Mouse (Mus musculus) frontal cortex, postnatal 25 days (tissue): ENCODE measurements around the gene Col1a1.
"Not testable (repeated sequence)": the region's sequence is repeated elsewhere in the genome, so short reads cannot be mapped to it uniquely, and the experiment has no call there.

Source experiments
- DNase-seq, 2 experiments: peaks; one replicate each; pipeline ENCODE4 v3.0.0; 2022; ENCODE audit warnings: low spot score in 2 of 2

Gene Col1a1

DNA sequence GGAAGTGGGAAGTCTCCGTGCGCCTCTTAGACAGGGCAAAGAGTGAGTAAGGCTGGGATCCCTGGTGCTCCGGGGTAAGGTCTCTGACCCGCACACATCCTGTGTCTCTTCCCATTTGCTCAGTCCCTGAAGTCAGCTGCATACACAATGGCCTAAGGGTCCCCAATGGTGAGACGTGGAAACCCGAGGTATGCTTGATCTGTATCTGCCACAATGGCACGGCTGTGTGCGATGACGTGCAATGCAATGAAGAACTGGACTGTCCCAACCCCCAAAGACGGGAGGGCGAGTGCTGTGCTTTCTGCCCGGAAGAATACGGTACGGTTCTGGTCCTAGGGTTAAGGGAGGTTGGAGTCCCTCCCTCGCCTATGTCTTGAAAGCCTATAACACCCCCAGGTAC is 1.8 kb downstream of the Col1a1 start:
- DNase-seq = no peak

DNA sequence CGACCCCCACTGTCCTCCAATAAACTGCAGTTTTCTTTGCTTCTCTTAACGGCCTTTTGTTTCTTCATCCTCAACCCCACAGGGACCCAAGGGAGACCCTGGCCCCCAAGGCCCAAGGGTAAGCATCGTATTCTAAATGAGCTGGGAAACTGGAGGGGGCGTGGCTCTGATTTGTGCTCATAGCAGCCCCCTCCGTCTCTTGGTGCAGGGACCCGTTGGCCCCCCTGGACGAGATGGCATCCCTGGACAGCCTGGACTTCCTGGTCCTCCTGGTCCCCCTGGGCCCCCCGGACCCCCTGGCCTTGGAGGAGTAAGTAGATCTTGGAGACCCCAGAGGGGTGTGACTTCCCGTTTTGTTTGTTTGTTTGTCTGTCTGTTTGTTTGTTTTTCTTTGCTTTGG is 2.3 kb downstream of the Col1a1 start:
- DNase-seq = no peak

DNA sequence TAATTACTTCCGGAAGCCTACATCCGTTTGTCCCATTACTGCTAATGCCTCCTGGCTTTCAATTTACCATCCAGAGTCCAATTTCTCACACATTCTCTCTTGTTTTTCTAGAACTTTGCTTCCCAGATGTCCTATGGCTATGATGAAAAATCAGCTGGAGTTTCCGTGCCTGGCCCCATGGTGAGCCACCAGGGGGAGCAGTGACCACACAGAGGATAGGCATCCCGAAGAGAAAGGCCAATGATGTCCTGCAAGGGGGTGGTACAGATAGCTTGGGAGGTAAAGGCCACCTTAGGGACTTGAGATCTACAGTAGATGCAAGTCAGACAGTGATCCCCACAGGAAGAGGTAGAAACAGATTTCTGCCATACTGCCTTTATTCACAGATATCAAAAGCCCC is 3.3 kb downstream of the Col1a1 start:
- peak; percentile 57 to 66 for DNase-seq

DNA sequence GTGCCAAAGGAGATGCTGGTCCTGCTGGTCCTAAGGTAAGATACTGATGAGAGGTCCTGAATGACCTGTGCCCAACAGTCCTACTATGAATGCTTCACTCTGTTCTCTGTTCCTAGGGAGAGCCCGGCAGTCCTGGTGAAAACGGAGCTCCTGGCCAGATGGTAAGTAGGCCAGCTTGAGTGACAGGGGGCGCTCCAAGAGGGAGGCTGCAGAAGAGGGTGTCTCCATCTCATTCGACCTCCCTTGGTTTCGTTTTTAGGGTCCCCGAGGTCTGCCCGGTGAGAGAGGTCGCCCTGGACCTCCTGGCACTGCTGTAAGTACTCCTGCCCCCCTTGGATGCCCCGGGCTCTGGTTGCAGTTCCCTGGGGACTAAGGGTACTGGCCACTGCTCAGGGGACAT is 5.1 kb downstream of the Col1a1 start:
- DNase-seq = no peak

DNA sequence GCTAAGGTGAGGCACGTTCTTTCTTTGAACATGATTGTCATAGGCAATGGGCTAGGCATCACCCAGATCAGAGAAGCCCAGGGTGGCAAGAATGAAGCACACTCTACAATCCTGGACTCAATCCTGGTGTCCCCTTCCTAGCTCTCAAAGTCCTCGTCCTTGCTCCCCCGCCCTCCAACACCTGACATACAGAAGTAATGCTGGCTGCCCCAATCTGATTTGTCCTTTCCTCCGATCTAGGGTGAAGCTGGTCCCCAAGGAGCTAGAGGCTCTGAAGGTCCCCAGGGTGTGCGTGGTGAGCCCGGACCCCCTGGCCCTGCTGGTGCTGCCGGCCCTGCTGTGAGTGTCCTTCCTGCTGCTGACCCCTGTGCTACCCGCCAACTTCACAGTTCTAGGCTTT is 5.8 kb downstream of the Col1a1 start:
- no peak for DNase-seq

DNA sequence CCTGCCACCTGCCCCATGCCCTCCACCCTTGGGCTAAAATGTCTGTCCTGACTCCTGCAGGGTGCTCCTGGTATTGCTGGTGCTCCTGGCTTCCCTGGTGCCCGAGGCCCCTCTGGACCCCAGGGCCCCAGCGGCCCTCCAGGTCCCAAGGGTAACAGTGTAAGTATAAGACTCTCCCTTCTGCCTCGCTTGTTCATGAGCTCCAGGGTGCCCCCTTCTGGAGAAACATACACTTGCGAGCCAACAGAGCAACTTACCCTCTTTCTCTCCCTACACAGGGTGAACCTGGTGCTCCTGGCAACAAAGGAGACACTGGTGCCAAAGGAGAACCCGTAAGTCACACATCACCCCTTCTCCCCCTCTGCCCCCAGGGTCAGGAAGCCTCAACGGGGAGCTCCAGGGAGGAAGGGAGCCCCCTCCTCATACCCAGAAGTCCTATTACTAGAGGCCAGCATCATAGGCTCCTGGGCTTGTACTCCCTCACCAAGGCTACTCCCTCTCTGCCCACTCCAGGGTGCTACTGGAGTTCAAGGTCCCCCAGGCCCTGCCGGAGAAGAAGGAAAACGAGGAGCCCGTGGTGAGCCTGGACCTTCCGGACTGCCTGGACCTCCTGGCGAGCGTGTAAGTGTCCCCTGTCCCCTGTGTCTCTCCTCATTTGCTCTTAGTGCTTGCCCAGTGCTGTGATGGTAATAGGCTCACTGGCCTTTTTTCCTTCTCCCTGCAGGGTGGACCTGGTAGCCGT is 6.4 kb downstream of the Col1a1 start:
- DNase-seq = no peak

DNA sequence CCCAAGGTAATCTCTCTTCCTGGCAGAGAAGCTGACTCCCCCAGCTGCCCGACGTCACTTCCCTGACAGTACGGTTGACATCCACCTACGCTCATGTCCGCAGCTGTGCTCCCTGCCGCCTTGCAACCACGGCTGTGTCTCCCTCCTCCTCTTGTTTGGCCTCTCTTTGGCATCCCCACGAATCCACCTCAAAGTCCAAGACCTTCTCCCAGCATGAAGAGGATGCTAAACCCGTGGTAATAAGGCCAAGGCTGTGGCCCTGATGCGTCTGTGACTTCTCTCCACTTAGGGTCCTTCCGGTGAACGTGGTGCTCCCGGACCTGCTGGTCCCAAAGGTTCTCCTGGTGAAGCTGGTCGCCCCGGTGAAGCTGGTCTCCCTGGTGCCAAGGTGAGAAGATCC is 7.0 kb downstream of the Col1a1 start:
- DNase-seq = no peak

DNA sequence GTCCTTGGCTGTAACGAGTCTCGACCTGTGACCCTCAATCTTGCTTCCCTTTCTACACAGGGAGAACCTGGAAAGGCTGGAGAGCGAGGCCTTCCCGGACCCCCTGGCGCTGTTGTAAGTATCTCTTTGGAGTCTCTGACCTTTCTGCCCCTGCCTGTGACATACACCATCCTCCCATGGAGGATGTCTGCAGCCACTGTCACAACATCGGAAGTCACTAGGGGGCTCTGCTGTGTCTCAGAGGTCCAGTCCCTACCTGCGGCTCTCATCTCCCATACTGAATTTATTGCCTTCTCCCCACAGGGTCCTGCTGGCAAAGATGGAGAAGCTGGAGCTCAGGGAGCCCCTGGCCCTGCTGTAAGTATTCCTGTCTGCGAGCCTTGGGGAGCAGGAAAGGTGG is 8.3 kb downstream of the Col1a1 start:
- DNase-seq = no peak

DNA sequence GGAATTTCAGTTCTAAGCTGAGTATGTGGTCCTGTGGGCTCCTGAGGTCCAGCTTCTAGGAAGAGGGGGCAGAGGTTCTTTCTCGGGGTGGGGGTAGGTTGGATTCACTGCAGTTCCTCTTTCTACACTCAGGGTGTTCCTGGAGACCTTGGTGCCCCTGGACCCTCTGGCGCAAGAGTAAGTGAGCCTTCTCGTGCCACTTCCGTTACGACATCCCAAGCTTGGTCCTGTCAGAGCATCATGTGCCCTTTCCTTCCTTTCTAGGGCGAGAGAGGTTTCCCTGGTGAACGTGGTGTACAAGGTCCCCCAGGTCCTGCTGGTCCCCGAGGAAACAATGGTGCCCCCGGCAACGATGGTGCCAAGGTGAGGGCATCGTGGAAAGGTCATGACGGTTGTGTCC is 9.2 kb downstream of the Col1a1 start:
- no peak for DNase-seq

DNA sequence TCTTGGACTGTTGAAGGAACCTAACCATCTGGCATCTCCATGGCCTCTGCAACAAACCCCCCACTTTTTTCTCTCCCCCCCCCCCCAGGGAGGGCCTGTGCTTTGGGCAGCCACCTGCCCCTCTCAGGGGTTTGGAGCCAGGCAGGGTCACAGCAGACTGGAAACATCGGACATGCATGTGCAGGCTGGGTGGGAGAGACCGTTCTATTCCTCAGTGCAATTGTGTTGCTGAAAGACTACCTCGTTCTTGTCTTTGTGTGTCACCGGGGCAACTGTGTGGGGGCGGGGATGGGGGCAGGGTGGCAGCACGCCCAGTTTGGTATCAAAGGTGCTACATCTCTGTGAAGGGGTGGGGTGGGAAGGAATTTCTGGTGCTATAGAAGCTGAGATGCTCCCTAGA is 16.1 kb downstream of the Col1a1 start:
- no peak for DNase-seq

DNA sequence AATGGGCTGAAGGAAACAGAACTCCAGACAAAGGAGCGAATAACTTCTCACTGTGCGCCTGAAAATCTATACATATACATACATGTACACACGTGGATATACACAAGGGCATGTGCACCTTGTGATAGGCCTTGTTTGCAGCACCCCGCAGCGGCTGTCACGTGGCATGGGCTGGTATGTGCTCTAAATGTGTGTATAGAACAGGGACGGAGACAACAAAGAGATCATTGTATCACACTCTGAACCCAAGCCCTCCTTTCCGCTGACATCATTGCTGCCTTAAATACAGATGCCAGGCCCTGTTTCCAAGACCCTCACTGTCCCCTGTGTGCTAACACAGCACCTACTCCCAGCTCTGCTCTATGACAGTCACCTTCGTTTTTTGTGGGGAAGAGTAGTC is 19.1 kb downstream of the Col1a1 start:
- DNase-seq = no peak

DNA sequence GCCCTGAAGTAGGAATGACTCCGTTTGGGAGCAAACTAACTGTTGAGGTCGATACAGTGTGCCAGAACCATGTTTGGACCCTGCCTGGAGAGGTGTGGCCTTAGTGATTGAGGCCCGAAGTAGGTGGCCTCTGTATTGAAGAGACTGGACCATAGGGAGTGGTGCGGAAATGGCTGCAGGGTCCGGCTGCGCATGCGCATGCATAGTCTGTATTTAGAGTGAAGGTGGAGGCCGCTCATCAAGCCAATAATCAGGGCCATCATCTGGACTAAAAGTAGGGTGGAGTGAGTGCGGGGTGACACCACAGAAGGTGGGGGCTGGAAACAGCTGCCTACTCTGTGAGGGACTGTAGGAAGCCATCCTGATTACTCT is 21.7 kb downstream of the Col1a1 start:
- no peak for DNase-seq

DNA sequence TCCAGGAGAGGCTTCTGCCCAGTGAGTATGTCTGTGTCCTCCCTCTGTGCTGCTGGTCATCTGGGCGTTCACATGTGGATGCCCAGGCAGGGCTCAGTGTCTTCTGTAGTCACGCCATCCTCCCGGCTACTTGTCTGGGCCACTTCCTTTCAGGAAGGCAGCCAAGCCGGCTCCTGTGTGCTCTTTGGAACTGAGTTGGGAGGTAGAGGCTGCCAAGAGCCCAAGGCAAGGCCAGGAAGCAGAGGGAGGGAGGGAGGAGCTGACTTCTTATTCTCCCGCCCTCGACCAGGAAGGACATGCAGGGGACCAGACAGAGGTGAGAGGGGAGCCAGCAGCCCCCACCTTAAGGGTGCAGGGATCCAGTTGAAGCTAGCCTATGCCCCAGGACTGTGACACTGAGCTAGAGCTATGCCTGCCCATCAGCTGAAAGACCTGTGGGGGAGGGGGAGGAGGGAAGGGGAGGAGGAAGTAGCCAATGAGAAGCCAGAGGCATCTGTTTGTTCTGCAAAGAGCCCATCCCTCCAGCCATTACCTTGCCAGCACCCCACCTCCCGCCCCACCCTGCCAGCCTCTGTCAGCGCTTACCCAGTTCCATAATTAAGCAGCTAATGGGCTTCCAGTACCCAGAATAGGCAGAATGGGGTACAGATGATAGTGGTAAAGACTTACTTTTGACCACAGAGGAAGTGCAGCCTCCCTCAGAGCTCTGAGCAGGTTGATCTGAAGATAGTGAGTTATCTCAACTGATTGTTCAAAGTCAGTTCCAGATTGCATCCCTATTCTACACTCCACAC is 22.2 kb downstream of the Col1a1 start:
- DNase-seq = no peak

DNA sequence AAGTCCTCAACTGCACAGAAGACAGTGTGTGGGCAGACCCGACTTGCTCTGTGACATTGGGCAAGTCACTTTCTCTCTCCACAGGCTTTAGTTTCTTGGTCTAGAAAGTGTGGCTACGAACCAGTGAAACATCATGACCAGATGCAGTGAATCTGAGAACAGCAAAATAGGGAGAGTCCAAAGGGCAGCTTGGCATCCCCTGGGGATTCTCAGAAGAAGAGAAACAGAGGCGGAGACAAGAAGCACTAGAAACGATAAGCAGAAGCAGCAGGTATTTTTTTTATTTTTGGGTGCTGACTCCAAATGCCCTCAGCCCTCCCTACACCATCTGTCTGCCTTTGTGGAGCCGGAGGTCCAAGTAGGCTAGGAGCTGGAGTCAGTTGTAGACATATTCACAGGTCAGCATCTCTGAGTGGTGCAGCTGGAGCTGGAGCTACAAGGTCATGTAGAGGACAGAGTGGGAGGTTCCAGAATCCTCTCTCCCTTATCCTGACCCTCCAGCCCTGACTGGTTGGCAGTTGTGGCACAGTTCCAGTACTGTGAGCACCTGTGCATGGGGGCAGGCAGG is 26.6 kb downstream of the Col1a1 start:
- DNase-seq = no peak

DNA sequence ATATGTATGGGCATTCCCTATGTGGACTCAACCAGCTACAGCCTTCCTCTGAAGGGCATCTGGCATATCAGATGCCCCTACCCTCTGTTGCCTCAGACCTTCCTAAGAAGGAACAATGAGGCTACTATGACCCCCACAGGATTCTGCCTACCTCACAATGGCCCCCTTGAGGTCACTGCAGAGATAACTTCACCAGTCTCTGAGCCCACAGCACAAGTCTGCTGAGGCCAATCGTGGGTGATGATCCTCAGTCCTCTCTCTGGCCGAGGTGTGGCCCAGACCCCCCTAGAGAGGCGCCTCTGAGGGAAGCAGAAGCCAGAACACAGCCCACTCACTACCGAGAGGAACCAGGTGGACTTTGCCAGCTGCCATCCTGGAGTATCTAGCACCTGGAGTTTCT is 31.4 kb downstream of the Col1a1 start, which contains the start of gene Hils1:
Hils1 (plus strand) TSS at position 175 of the 400 bp plus-strand sequence.
- no peak for DNase-seq

DNA sequence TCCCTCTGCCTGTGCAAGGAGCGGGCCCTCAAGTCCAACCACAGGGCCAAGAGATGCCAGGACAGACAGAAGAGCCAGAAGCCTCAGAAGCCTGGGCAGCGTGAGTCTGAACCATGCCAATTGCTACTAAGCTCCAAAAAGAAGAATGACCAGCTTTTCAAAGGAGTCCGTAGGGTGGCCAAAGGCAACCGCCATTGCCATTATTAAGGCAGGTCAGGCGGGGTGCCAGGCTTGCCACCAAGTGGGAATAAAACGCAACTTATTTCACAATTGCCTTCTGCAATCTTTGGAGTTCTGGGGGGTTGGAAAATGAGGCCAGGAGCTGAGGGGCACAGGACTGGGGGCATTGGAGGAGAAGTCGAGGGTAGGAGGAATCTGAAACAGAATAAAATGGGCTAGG is 32.2 kb downstream of the Col1a1 start:
- no peak for DNase-seq

DNA sequence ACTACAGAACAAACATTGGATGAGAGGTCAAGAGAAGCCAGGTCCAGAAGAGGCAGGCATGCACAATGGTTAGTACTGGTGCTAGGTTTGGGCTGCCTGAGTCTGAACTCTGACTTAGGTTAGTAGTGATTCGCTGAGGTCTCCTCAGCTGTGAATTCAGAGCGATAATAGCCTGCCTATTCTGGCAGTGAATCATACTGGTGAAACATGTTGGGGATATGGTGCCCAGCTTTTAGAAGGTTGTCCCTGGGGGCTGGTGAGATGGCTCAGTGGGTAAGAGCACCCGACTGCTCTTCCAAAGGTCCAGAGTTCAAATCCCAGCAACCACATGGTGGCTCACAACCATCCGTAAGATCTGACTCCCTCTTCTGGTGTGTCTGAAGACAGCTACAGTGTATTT is 33.7 kb downstream of the Col1a1 start:
- not testable (repeated sequence) for DNase-seq

DNA sequence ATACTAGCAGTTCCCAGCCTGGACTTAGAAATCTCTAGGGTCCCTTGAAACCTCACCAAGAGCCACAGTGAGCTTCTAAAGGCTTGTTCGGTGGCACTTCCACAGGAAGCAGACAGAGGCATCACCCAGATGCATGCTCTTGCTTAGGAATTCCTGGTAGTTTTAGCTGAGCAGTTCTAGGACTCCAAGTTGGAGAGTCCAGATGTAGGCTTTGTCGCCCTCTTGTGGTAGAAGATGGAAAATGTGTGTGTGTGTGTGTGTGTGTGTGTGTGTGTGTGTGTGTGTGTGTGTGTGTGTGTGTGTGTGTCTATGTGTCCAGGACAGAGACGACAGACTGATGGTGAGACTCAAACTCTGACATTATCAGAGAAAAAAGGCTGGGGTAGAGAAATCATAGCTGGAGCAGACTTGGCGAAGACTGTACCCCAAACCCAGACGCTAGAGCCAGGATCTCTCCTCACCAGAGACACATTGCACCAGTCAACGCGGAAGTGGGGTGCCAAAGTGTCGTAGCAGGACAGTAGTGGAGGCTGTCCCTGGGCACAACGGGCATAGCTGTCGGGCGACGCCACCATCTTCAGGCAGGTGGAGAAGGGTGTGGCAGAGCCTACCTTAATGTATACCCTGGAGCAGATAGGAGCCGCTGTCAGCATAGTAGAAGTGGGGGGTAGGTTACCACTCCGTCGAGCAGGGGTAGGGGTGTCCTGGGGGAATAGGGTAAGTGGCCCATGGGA is 34.4 kb downstream of the Col1a1 start:
- peak; percentile 73 to 77 for DNase-seq

DNA sequence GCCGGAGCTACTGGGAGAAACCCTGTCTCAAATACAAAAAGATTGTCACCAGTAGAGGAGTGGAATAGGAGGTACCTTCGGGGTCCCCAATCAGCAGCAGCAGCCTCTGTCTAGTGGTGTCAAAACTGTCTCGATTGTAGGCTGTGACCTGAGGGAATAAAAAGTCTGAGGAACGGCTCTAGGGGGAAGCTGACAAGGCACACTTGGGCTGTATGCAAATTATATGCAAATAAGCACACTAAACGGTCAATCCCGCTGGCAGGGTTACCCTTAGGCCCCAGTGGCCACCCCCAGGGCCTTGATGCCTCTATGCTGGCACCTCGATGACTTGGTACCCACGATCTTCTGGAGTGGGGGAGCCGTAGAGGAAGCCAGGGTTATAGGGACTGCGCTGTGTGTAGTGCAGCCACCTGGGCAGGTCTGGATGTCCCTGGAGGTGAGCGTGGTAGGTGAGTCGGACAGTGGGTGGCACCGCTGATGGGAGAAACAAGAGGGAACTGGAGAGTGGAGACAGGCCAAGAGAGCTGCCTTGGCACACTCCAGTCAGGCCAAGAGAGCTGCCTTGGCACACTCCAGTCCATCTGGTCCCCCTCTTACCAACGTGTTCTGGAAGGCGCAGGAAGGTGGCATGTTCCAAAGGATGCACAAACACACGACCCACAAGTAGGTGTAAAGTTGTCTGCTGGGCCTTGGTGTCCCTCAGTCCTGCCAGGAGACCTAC is 36.0 kb downstream of the Col1a1 start:
- no peak for DNase-seq

DNA sequence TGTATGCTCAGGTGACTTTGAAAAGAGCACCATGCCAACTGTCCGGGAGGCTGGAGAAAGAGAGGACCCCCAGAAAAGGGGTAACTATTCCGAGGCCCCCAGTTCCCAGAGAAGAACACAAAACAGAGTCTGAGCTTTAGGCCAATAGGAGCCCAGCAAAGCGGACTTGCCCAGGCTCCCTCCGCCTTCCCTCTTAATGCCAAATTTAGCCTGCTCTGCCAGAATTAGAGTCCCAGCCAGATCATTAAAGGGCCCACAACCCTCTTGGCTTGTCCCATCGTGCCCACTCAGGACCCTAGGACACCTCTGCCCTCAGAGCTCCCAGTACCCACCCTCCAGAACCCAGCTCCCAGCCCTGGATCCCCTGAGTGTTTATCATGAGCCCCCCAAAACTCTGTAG is 36.9 kb downstream of the Col1a1 start:
- no peak for DNase-seq

DNA sequence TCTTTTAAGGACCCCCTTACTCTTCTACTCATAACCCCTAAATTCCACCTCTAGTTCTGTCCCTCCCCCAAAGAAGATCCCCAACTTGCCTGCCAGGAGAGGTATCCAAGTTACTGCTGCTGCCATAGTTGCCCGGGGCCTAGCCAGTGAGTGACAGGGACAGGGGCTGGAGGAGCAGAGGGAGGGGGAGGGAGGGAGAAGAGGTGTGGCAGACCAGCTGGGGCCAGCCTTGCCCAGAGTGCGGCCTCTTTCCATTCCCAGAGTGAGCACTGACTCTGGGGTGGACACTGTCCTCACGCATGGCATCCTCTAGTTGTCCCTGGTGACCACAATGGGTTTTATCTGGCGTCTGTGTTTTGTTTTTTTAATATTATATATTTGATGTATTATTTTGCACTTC is 37.3 kb downstream of the Col1a1 start:
- no peak for DNase-seq

DNA sequence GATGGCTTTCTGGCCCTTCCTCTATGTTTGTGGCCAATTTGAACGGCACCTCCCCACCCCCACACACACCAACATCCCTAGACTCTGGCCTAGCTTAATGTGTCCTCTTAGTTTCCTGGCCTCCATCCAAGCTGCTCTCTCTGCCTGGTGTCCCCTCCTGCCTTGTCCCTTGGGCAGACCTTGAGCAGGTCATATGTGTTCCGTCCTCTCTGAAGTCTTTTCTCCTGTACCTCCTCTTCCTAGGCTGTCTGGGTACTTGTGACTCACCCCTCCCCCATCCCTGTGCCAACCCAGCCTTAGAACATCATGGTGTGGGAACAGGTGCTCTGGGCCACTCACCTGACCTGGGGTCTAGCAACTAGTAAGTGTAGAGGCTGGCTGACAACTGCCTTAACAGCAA is 38.9 kb downstream of the Col1a1 start:
- DNase-seq = no peak
